Mouse (Mus musculus): Measurements from ENCODE around the gene Gldc. TPM values are rescaled to one million over a fixed set of nuclear protein-coding genes. Genes with fewer than 3 reads are reported as not detected.
"Not testable (repeated sequence)": the region's sequence is repeated elsewhere in the genome, so short reads cannot be mapped to it uniquely, and the experiment has no call there.

Gene Gldc
- total RNA-seq (2015; ENCODE audit: low replicate concordance) (not detected in 2 replicates), total RNA-seq (2017; ENCODE audit: low replicate concordance) (not detected in 2 replicates)

- no peak for ATAC-seq (replicated peaks; ENCODE audit: low FRiP score, poor library complexity, severe bottlenecking)
Observed at GRCm38 (mm10) chr19:30174919-30175571, at the start of gene Gldc. TSS of gene Gldc (minus strand) at chr19:30175429.

- not testable (repeated sequence) for ATAC-seq (replicated peaks; ENCODE audit: low FRiP score, poor library complexity, severe bottlenecking)
Observed at GRCm38 (mm10) chr19:30222593-30222992, 47.4 kb upstream of the Gldc start.

GRCm38 (mm10) chr19:30217335-30217734 is 42.1 kb upstream of the Gldc start:
- no peak for ATAC-seq (replicated peaks; ENCODE audit: low FRiP score, poor library complexity, severe bottlenecking)

- no peak for ATAC-seq (replicated peaks; ENCODE audit: low FRiP score, poor library complexity, severe bottlenecking)
Observed at GRCm38 (mm10) chr19:30216186-30216585, 41.0 kb upstream of the Gldc start.

- ATAC-seq (replicated peaks; ENCODE audit: low FRiP score, poor library complexity, severe bottlenecking): not testable (repeated sequence)
Observed at GRCm38 (mm10) chr19:30215736-30216135, 40.5 kb upstream of the Gldc start.

GRCm38 (mm10) chr19:30214026-30214425 is 38.8 kb upstream of the Gldc start:
- no peak for ATAC-seq (replicated peaks; ENCODE audit: low FRiP score, poor library complexity, severe bottlenecking)

GRCm38 (mm10) chr19:30209006-30209405 is 33.8 kb upstream of the Gldc start:
- not testable (repeated sequence) for ATAC-seq (replicated peaks; ENCODE audit: low FRiP score, poor library complexity, severe bottlenecking)

GRCm38 (mm10) chr19:30206981-30207380 is 31.8 kb upstream of the Gldc start:
- ATAC-seq (replicated peaks; ENCODE audit: low FRiP score, poor library complexity, severe bottlenecking): no peak

- no peak for ATAC-seq (replicated peaks; ENCODE audit: low FRiP score, poor library complexity, severe bottlenecking)
Observed at GRCm38 (mm10) chr19:30205874-30206273, 30.6 kb upstream of the Gldc start.

- no peak for ATAC-seq (replicated peaks; ENCODE audit: low FRiP score, poor library complexity, severe bottlenecking)
Observed at GRCm38 (mm10) chr19:30205159-30205816, 30.1 kb upstream of the Gldc start.

- no peak for ATAC-seq (replicated peaks; ENCODE audit: low FRiP score, poor library complexity, severe bottlenecking)
Observed at GRCm38 (mm10) chr19:30202177-30202576, 26.9 kb upstream of the Gldc start.

GRCm38 (mm10) chr19:30194999-30195398 is 19.8 kb upstream of the Gldc start:
- ATAC-seq (replicated peaks; ENCODE audit: low FRiP score, poor library complexity, severe bottlenecking): no peak

GRCm38 (mm10) chr19:30187232-30187631 is 12.0 kb upstream of the Gldc start:
- ATAC-seq (replicated peaks; ENCODE audit: low FRiP score, poor library complexity, severe bottlenecking): no peak

GRCm38 (mm10) chr19:30185536-30185935 is 10.3 kb upstream of the Gldc start:
- ATAC-seq (replicated peaks; ENCODE audit: low FRiP score, poor library complexity, severe bottlenecking): no peak

GRCm38 (mm10) chr19:30179979-30180378 is 4.8 kb upstream of the Gldc start:
- ATAC-seq (replicated peaks; ENCODE audit: low FRiP score, poor library complexity, severe bottlenecking): no peak

- no peak for ATAC-seq (replicated peaks; ENCODE audit: low FRiP score, poor library complexity, severe bottlenecking)
Observed at GRCm38 (mm10) chr19:30174074-30174670, 1.1 kb downstream of the Gldc start.

GRCm38 (mm10) chr19:30171346-30172055 is 3.7 kb downstream of the Gldc start:
- ATAC-seq (replicated peaks; ENCODE audit: low FRiP score, poor library complexity, severe bottlenecking): no peak

GRCm38 (mm10) chr19:30170319-30170718 is 4.9 kb downstream of the Gldc start:
- ATAC-seq (replicated peaks; ENCODE audit: low FRiP score, poor library complexity, severe bottlenecking): no peak

GRCm38 (mm10) chr19:30166801-30167505 is 8.3 kb downstream of the Gldc start:
- no peak for ATAC-seq (replicated peaks; ENCODE audit: low FRiP score, poor library complexity, severe bottlenecking)

GRCm38 (mm10) chr19:30164228-30164627 is 11.0 kb downstream of the Gldc start:
- no peak for ATAC-seq (replicated peaks; ENCODE audit: low FRiP score, poor library complexity, severe bottlenecking)
